Mouse (Mus musculus): ENCODE results near the gene Themis2. TPM values are rescaled to one million over a fixed set of nuclear protein-coding genes. Genes with fewer than 3 reads are reported as not detected.

The Themis2 gene
- polyA plus RNA-seq, 1 experiment from 2014 or later, result 1.1 TPM

Other genes with a start within 250 kb of the Themis2 start
- gene Ptafr, start 232.3 kb downstream of the Themis2 start, polyA plus RNA-seq (2015; fragmentation: Nextera tagmentation; extraction: Ambion mirVana), result 0.62 and 1.2 TPM in 2 replicates
- gene Eya3, start 157.4 kb downstream of the Themis2 start, polyA plus RNA-seq (2015; fragmentation: Nextera tagmentation; extraction: Ambion mirVana), result 17.7 and 19.7 TPM in 2 replicates
- gene Xkr8, start 63.8 kb downstream of the Themis2 start, polyA plus RNA-seq (2015; fragmentation: Nextera tagmentation; extraction: Ambion mirVana), result 3.8 and 4.4 TPM in 2 replicates
- 6.1 TPM in 2 replicates for gene Smpdl3b, start 39.1 kb downstream of the Themis2 start, polyA plus RNA-seq (2015; fragmentation: Nextera tagmentation; extraction: Ambion mirVana)
- gene Rpa2, start 28.1 kb downstream of the Themis2 start, polyA plus RNA-seq (2015; fragmentation: Nextera tagmentation; extraction: Ambion mirVana), result 80.2 and 81.2 TPM in 2 replicates
- gene Ppp1r8, start 46.8 kb upstream of the Themis2 start, polyA plus RNA-seq (2015; fragmentation: Nextera tagmentation; extraction: Ambion mirVana), result 30.1 and 32.8 TPM in 2 replicates
- 50.5 and 57.0 TPM in 2 replicates for gene Stx12, start 88.1 kb upstream of the Themis2 start, polyA plus RNA-seq (2015; fragmentation: Nextera tagmentation; extraction: Ambion mirVana)
- gene Fam76a, start 126.2 kb upstream of the Themis2 start, polyA plus RNA-seq (2015; fragmentation: Nextera tagmentation; extraction: Ambion mirVana), result 34.8 and 35.6 TPM in 2 replicates
- 0.21 and 0.23 TPM in 2 replicates for gene Fgr, start 177.7 kb upstream of the Themis2 start, polyA plus RNA-seq (2015; fragmentation: Nextera tagmentation; extraction: Ambion mirVana)
- 6.5 and 6.9 TPM in 2 replicates for gene Ahdc1, start 214.9 kb upstream of the Themis2 start, polyA plus RNA-seq (2015; fragmentation: Nextera tagmentation; extraction: Ambion mirVana)

Measured in heart, embryonic 13.5 days (tissue).